Mouse (Mus musculus) mouse trophoblast stem cell (cell line): ENCODE results near the gene Dhh.

Source experiments
- in situ Hi-C, 2 experiments: fragments of 300-500 bp; cut with MseI, MboI; formaldehyde crosslinking; loops; 2 replicates in 1 of 2; 3 replicates in 1 of 2; pipeline ENCODE4 v1.15.1; 2025

The Dhh gene

GRCm38 (mm10) chr15:98916016-98916415 is 17.7 kb upstream of the Dhh start:
- in situ Hi-C loops, result no loop called here

GRCm38 (mm10) chr15:98914903-98915302 is 16.6 kb upstream of the Dhh start:
- in situ Hi-C loops, result no loop called here

GRCm38 (mm10) chr15:98904692-98905091 is 6.4 kb upstream of the Dhh start:
- in situ Hi-C loops, result no loop called here

GRCm38 (mm10) chr15:98902600-98902999 is 4.3 kb upstream of the Dhh start:
- in situ Hi-C loops, result no loop called here

GRCm38 (mm10) chr15:98901530-98901929 is 3.2 kb upstream of the Dhh start:
- in situ Hi-C loops, result no loop called here

GRCm38 (mm10) chr15:98897495-98897894 is 845 bp downstream of the Dhh start:
- in situ Hi-C loops, result no loop called here

GRCm38 (mm10) chr15:98895635-98896589 is 2.4 kb downstream of the Dhh start:
- in situ Hi-C loops, result no loop called here

GRCm38 (mm10) chr15:98894746-98895634 is 3.4 kb downstream of the Dhh start:
- in situ Hi-C loops, result no loop called here

GRCm38 (mm10) chr15:98893940-98894745 is 4.2 kb downstream of the Dhh start, which contains the start of gene Rhebl1:
Rhebl1 (minus strand) TSS chr15:98894540.
- in situ Hi-C loops, result no loop called here

- in situ Hi-C loops, result no loop called here
Observed at GRCm38 (mm10) chr15:98893036-98893435, 5.3 kb downstream of the Dhh start.

- in situ Hi-C loops, result no loop called here
Observed at GRCm38 (mm10) chr15:98891907-98892606, 6.3 kb downstream of the Dhh start.

GRCm38 (mm10) chr15:98891198-98891742 is 7.1 kb downstream of the Dhh start:
- in situ Hi-C loops, result no loop called here

GRCm38 (mm10) chr15:98887526-98887925 is 10.8 kb downstream of the Dhh start:
- in situ Hi-C loops, result no loop called here

GRCm38 (mm10) chr15:98886667-98887387 is 11.5 kb downstream of the Dhh start:
- in situ Hi-C loops, result no loop called here

- in situ Hi-C loops, result no loop called here
Observed at GRCm38 (mm10) chr15:98884106-98884505, 14.2 kb downstream of the Dhh start.

- in situ Hi-C loops, result no loop called here
Observed at GRCm38 (mm10) chr15:98883661-98884060, 14.7 kb downstream of the Dhh start.

GRCm38 (mm10) chr15:98881656-98882008 is 16.7 kb downstream of the Dhh start:
- in situ Hi-C loops, result no loop called here

GRCm38 (mm10) chr15:98880978-98881655 is 17.2 kb downstream of the Dhh start:
- in situ Hi-C loops, result no loop called here

GRCm38 (mm10) chr15:98877331-98877730 is 21.0 kb downstream of the Dhh start:
- in situ Hi-C loops, result no loop called here
